Mouse (Mus musculus) activated CD4-positive, CD25-positive, alpha-beta regulatory T cell, adult 4 months (primary cell): ENCODE data around the gene Sspo. TPM values are rescaled to one million over a fixed set of nuclear protein-coding genes. Genes with fewer than 3 reads are reported as not detected.

Experiments
- ATAC-seq: one replicate; pipeline ENCODE4 v1.8.0; 2017
- polyA plus RNA-seq, 2 experiments: library from polyadenylated mRNA; unstranded; fragments of 100-300 nt; shearing (Covaris generic); gene quantifications; one replicate each; pipeline ENCODE4 v1.2.1; 2017

The Sspo gene
- polyA plus RNA-seq, 2 experiments from 2014 or later, result 0.04 to 0.55 TPM

- no peak for ATAC-seq
Measured at GRCm38 (mm10) chr6:48435706-48436349, 12.2 kb upstream of the Sspo start.

GRCm38 (mm10) chr6:48437679-48438376 is 10.2 kb upstream of the Sspo start:
- ATAC-seq, result no peak

- no peak for ATAC-seq
Measured at GRCm38 (mm10) chr6:48438475-48439125, 9.4 kb upstream of the Sspo start.

GRCm38 (mm10) chr6:48439654-48440053 is 8.4 kb upstream of the Sspo start:
- ATAC-seq, result no peak

- no peak for ATAC-seq
Measured at GRCm38 (mm10) chr6:48440306-48441014, 7.6 kb upstream of the Sspo start.

DNA sequence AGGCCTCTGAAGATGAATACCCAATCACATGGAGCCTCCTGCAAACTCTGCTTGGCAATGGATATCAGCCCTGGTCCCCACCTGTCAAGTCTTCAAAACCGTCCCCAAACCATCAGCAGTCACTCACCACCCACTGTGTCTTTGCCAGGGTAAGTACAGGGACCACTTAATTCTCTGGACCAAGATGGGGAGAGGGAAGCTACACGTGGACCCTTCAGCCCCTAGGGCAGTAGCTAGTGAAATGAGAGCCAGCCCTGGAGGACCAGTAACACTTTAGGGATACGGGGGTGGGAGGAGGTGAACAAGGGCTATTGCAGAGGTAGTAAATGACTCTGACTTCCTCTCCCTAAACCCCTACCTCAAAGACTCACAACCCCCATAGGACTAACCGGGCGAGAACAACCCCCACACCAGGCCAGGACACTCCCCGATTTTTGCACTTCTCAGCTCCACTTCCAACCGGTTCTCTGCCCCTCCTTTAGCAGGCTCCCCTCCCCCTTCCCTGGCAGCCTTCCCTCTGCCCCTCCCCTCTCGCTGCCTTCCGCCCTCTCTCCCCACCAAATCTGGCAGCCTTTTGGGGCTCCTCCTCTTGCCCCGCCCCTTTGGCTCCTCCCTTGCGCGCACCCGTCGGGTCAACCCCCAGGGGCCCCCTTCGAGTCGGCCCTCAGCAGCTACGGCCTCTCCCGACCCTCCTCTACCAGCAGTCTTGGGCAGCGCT is 4.3 kb upstream of the Sspo start:
- ATAC-seq, result peak; percentile 81

DNA sequence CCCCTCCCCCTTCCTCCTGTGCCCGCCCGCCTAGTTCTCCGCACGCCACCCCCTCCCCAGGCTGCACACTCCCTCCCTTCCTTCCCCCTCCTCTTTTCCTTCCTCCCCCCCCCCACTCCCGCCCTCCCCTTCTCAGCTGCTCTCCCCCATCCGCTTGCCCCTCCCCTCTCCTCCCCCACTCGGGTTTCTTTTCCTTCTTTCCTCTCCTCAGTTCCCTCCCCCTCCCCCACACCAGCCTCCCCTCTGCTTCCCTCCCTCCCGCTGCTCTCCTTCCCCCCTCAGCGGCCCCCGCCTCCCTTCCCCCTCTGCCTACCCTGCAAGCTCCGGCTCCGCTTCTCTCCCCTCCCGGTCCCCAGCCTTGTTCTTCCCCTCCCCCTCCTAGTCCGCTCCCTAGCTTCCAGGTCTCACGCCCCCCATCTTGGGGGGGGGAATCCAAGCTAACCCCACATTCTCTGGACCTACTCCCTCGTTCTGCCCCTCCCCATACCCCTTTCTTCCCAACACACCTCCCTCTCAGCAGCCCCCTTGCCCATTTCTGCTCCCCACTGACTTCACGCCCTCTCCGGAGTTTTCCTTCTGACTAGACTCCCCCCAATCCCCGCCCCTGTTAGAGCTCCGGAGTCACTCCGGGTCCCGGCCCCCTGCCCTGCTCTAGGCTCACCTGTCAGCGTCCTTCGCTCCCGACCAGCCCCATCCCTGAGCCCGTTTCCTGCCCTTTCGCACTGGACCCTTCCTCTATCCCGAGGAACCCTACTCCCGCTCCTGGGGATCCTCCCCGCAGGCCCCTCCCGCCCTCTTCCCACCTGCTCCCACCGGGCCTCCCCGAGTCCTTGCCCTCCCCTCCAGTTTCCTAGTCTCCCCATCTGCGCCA is 3.5 kb upstream of the Sspo start:
- ATAC-seq, result no peak

GRCm38 (mm10) chr6:48445181-48446101 is 2.6 kb upstream of the Sspo start, which contains the start of gene Zfp467:
Zfp467 (minus strand) TSS chr6:48445825.
- peak; percentile 20 for ATAC-seq

GRCm38 (mm10) chr6:48446256-48446655 is 1.8 kb upstream of the Sspo start:
- ATAC-seq, result no peak

DNA sequence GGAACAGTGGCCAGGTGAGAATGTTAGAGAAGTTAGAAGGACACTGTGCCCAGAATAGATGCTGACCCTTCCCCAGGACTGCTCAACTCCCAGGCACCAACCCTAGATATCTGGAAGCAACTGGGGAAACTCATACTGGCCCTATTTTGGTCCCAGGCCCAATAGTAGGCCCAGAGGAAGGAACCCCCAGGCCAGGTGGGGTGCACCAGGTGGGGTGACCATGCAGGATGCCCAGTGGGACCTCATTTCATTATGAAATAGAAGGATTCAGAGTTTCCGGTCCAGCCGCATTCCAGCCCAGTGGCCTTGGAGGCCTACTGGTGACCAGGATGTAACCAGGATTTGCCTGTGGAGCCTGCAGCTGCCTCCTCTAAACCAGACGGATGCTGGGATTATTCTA is 1.1 kb upstream of the Sspo start:
- no peak for ATAC-seq

GRCm38 (mm10) chr6:48448527-48448926 is 498 bp downstream of the Sspo start:
- no peak for ATAC-seq

- ATAC-seq, result no peak
Measured at GRCm38 (mm10) chr6:48452151-48452550, 4.1 kb downstream of the Sspo start.

DNA sequence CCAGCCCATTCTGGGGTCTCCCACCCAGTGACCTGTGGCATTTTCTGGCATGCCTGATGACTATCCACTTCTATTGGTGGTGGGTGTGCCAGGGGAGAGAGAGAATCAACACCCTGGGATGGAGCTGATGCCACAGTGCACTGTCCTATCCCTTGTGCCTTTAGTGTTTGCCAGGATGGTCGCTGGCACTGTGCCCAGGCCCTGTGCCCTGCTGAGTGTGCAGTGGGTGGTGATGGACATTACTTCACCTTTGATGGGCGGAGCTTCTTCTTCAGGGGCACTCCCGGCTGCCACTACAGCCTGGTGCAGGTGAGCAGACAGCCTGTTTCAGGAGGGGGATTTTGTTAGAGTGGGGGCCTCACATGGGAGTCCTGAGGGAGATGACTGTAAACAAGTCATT is 4.7 kb downstream of the Sspo start:
- no peak for ATAC-seq

DNA sequence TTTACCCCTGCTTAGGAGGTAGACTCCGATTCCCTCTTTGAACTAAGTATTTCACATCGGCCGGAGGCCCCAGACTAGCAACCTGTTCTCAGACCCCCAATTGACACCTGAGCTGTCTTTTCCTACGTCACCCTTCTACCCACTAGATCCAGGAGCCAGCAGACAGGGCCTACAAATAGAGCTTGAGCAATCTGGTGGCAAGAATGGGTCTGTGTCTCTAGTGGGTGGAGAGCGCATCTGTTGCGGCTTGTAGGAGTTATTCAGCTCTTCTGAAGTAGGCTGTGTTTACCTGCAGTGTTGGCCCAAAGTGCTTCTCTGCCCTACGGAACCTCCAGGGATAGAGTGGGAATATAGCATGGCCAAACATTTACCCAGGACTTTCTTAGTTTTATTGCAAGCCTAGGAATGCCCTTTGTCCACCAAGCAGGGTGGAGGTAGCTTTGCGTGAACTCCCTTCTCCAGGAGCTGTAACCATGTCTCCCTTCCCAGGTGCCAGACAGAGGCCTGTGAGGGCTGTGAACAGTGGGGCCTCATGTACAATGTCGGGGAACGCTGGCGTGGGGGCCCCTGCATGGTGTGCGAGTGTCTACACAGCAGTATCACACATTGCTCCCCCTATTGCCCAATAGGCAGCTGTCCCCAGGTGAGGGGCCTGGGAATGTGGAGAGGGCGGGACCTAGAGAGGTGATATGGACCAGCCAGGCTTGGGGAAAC is 17.1 kb downstream of the Sspo start:
- no peak for ATAC-seq

GRCm38 (mm10) chr6:48466715-48467114 is 18.7 kb downstream of the Sspo start:
- ATAC-seq, result no peak

DNA sequence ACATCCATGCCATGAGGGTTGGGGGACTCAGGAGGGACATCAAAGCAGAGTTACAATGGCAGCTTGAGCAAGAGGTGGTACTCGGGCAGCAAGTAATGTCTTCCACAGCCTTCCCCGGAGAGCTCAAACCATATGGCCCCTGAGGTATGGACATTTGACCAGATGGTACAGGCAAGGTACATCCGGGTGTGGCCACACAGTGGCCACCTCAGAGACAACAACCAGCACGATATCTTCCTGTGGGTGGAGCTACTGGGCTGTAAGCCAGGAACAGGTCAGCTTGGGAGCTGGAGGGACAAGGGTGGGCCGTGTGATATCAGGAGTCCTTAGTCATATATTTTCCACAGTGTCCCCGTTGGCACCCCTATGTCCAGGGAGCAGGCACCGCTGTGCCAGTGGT is 19.5 kb downstream of the Sspo start:
- no peak for ATAC-seq

GRCm38 (mm10) chr6:48470739-48471138 is 22.7 kb downstream of the Sspo start:
- no peak for ATAC-seq

- ATAC-seq, result no peak
Measured at GRCm38 (mm10) chr6:48478446-48478845, 30.4 kb downstream of the Sspo start.

DNA sequence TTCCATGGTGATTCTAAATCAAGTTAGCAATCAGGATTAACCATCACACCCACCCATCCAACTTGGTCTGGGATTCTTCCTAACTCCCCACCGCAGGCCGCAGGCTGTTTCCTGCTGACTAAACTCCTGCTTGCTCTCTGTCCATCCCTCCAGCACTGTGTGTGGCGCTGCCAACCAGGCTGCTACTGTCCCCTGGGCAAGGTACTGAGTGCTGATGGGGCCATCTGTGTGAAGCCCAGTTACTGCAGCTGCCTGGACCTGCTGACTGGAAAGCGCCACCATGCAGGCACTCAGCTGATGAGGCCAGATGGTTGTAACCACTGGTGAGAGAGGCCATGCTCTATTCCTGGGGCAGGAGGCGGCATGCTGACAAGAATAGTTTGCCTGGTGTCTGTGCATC is 34.5 kb downstream of the Sspo start:
- no peak for ATAC-seq
